Mouse (Mus musculus): ENCODE data around the gene Sox13. TPM values are rescaled to one million over a fixed set of nuclear protein-coding genes. Genes with fewer than 3 reads are reported as not detected.

Gene Sox13
- polyA plus RNA-seq, 1 experiment from 2014 or later: 12.3 TPM

GRCm38 (mm10) chr1:133364022-133364630 lies 60.1 kb downstream of the Sox13 start:
- under 1% methylated on average over 27 of the region's 27 CpGs for WGBS
- Histone ChIP-seq H3K27me3 (ENCODE audit: control insufficient read depth, insufficient read depth, low read length) (peaks cover 21% of the 10 kb centered on the region), H3K27ac (ENCODE audit: low read depth, low read length) (no peak overlapping the region), H3K9ac (ENCODE audit: low read length) (peak overlapping the region; percentile 63), H3K9me3 (ENCODE audit: control insufficient read depth, low read length) (no peaks in the 10 kb centered on the region), H3K4me1 (replicated peaks; ENCODE audit: control insufficient read depth, insufficient read depth, low read length) (peaks cover 14% of the 10 kb centered on the region), H3K36me3 (ENCODE audit: control insufficient read depth, insufficient read depth, low read length) (no peaks in the 10 kb centered on the region), H3K4me2 (ENCODE audit: low read depth, low read length, severe bottlenecking) (peak overlapping the region; percentile 97), H3K4me3 (ENCODE audit: low read depth, low read length) (peak overlapping the region; percentile 62)
- no peak for ATAC-seq (replicated peaks; ENCODE audit: low FRiP score)
- DNase-seq (ENCODE audit: low spot score): no peak

DNA sequence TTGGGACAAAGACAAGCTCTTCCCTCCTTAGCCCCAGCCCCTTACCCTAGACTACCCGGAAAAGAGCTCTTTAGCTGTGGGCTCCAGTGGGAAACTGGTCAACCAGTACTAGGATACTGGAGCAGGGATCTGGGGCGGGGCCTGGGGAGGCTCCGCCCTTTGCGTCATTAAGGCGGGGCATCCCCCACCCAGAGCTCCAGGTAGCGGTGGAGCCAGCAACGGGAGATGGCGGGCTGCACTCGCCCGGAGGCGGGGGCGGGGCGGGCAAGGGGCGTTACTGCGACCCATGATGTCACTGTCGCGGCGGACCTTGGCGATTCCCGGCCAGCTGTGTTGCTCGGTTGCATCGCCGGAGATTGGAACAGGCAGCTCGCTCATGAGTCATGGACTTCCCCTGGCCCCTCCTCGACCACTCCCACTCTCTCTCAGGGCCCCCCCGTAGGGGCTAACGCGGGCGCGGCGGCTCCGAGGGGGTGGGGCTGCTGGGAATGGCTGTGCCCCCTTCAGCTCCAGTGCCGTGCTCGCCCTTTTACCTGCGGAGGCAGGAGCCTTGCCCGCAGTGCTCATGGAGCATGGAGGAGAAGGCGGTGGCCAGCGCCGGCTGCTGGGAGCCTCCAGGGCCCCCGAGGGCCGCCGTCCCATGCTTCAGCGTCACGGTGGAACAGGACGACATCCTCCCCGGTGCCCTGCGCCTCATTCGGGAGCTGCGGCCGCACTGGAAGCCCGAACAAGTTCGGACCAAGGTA lies 60.7 kb downstream of the Sox13 start, which contains the start of gene Etnk2:
Etnk2 (plus strand) TSS at position 297 of the 746 bp plus-strand sequence.
- no peaks in the 10 kb centered on the region for H3K9me3 ChIP-seq (ENCODE audit: control insufficient read depth, low read length)
- no peaks in the 10 kb centered on the region for H3K36me3 ChIP-seq (ENCODE audit: control insufficient read depth, insufficient read depth, low read length)
- peak within 1 kb of the TSS; percentile 63 for H3K9ac ChIP-seq (ENCODE audit: low read length)
- peak; percentile 90 for DNase-seq (ENCODE audit: low spot score)
- peak within 1 kb of the TSS; percentile 97 for H3K4me2 ChIP-seq (ENCODE audit: low read depth, low read length, severe bottlenecking)
- H3K27ac ChIP-seq (ENCODE audit: low read depth, low read length): no peak within 1 kb of the TSS
- H3K27me3 ChIP-seq (ENCODE audit: control insufficient read depth, insufficient read depth, low read length): peaks cover 21% of the 10 kb centered on the region
- H3K4me1 ChIP-seq (replicated peaks; ENCODE audit: control insufficient read depth, insufficient read depth, low read length): peaks cover 14% of the 10 kb centered on the region
- under 1% methylated on average over 51 of the region's 52 CpGs for WGBS
- ATAC-seq (replicated peaks; ENCODE audit: low FRiP score): peak; percentile 74
- peak within 1 kb of the TSS; percentile 62 for H3K4me3 ChIP-seq (ENCODE audit: low read depth, low read length)

DNA sequence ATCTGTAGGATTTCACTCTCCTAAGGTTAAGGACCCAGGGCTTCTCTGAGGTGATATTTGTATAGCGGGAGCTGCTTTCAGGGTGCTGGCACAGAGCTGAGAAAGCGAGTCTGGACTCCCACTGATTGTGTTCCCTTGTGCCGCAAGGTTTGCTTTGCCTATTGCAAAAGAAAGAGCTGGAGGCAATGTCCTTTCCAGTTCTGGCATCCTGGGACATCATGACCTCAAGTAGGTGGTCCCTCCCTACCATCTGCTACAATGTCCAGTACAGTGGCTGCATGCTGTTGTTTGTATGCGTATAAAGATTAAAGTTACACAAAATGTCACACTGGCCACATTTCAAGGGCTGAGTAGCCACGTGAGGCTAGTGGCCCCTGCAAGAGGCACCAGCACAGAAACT lies 62.1 kb downstream of the Sox13 start:
- peaks cover 7% of the 10 kb centered on the region for H3K4me1 ChIP-seq (replicated peaks; ENCODE audit: control insufficient read depth, insufficient read depth, low read length)
- no peak overlapping the region for H3K4me2 ChIP-seq (ENCODE audit: low read depth, low read length, severe bottlenecking)
- H3K36me3 ChIP-seq (ENCODE audit: control insufficient read depth, insufficient read depth, low read length): no peaks in the 10 kb centered on the region
- no peaks in the 10 kb centered on the region for H3K9me3 ChIP-seq (ENCODE audit: control insufficient read depth, low read length)
- H3K4me3 ChIP-seq (ENCODE audit: low read depth, low read length): no peak overlapping the region
- DNase-seq (ENCODE audit: low spot score) (no peak), ATAC-seq (replicated peaks; ENCODE audit: low FRiP score) (no peak)
- peaks cover 21% of the 10 kb centered on the region for H3K27me3 ChIP-seq (ENCODE audit: control insufficient read depth, insufficient read depth, low read length)
- 89% methylated on average over 5 of the region's 5 CpGs for WGBS
- H3K9ac ChIP-seq (ENCODE audit: low read length): no peak overlapping the region
- no peak overlapping the region for H3K27ac ChIP-seq (ENCODE audit: low read depth, low read length)

DNA sequence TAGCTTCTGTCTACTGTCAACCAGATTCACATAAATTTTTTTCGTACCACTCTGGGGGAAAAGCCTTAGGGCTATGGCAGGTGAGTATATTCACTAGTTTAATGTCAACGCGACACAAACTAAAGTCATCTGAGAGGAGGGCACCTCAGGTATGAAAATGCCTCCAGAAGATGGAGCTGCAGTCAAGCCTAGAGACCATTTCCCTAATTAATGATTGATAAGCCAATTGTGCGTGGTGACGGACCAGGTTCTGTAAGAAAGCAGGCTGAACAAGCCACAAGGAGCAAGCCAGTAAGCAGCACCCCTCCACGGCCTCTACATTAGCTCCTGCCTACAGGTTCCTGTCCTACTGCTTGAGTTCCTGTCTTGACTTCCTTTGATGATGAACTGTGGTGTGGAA lies 63.2 kb downstream of the Sox13 start:
- H3K4me3 ChIP-seq (ENCODE audit: low read depth, low read length): no peak overlapping the region
- H3K9me3 ChIP-seq (ENCODE audit: control insufficient read depth, low read length): no peaks in the 10 kb centered on the region
- no peak overlapping the region for H3K9ac ChIP-seq (ENCODE audit: low read length)
- no peak overlapping the region for H3K4me2 ChIP-seq (ENCODE audit: low read depth, low read length, severe bottlenecking)
- H3K4me1 ChIP-seq (replicated peaks; ENCODE audit: control insufficient read depth, insufficient read depth, low read length): peaks cover 7% of the 10 kb centered on the region
- no peak overlapping the region for H3K27ac ChIP-seq (ENCODE audit: low read depth, low read length)
- DNase-seq (ENCODE audit: low spot score): no peak
- no peak for ATAC-seq (replicated peaks; ENCODE audit: low FRiP score)
- H3K27me3 ChIP-seq (ENCODE audit: control insufficient read depth, insufficient read depth, low read length): peaks cover 21% of the 10 kb centered on the region
- WGBS: 93% methylated on average over 6 of the region's 6 CpGs
- H3K36me3 ChIP-seq (ENCODE audit: control insufficient read depth, insufficient read depth, low read length): no peaks in the 10 kb centered on the region

DNA sequence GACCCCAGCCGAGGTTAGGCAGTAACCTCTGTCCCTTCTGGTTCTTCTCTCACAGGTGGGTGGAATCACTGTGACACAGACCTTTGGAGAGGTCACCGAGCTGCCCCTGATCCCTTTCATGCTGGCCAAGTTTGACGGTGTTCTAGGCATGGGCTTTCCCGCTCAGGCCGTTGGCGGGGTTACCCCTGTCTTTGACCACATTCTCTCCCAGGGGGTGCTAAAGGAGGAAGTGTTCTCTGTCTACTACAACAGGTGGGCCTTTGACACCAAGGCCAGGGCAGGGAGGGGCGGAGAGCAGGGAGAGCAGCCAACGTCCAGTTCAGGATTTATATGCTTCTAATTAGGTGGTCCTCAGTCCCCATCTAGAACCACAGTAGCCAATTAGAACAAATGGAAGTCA lies 67.8 kb downstream of the Sox13 start:
- ATAC-seq (replicated peaks; ENCODE audit: low FRiP score) (no peak), DNase-seq (ENCODE audit: low spot score) (peak; percentile 43)
- no peak overlapping the region for H3K4me3 ChIP-seq (ENCODE audit: low read depth, low read length)
- H3K36me3 ChIP-seq (ENCODE audit: control insufficient read depth, insufficient read depth, low read length): no peaks in the 10 kb centered on the region
- no peak overlapping the region for H3K9ac ChIP-seq (ENCODE audit: low read length)
- H3K4me2 ChIP-seq (ENCODE audit: low read depth, low read length, severe bottlenecking): no peak overlapping the region
- no peaks in the 10 kb centered on the region for H3K27me3 ChIP-seq (ENCODE audit: control insufficient read depth, insufficient read depth, low read length)
- 69% methylated on average over 8 of the region's 8 CpGs for WGBS
- H3K9me3 ChIP-seq (ENCODE audit: control insufficient read depth, low read length): no peaks in the 10 kb centered on the region
- no peaks in the 10 kb centered on the region for H3K4me1 ChIP-seq (replicated peaks; ENCODE audit: control insufficient read depth, insufficient read depth, low read length)
- H3K27ac ChIP-seq (ENCODE audit: low read depth, low read length): no peak overlapping the region

GRCm38 (mm10) chr1:133355912-133356311 lies 68.3 kb downstream of the Sox13 start:
- Histone ChIP-seq H3K27ac (ENCODE audit: low read depth, low read length) (no peak overlapping the region), H3K4me3 (ENCODE audit: low read depth, low read length) (no peak overlapping the region), H3K9ac (ENCODE audit: low read length) (no peak overlapping the region), H3K4me2 (ENCODE audit: low read depth, low read length, severe bottlenecking) (no peak overlapping the region), H3K27me3 (ENCODE audit: control insufficient read depth, insufficient read depth, low read length) (no peaks in the 10 kb centered on the region), H3K9me3 (ENCODE audit: control insufficient read depth, low read length) (no peaks in the 10 kb centered on the region), H3K36me3 (ENCODE audit: control insufficient read depth, insufficient read depth, low read length) (no peaks in the 10 kb centered on the region), H3K4me1 (replicated peaks; ENCODE audit: control insufficient read depth, insufficient read depth, low read length) (no peaks in the 10 kb centered on the region)
- no peak for ATAC-seq (replicated peaks; ENCODE audit: low FRiP score)
- WGBS: 59% methylated on average over 15 of the region's 15 CpGs
- DNase-seq (ENCODE audit: low spot score): peak; percentile 51

GRCm38 (mm10) chr1:133355469-133355868 lies 68.7 kb downstream of the Sox13 start:
- no peak overlapping the region for H3K9ac ChIP-seq (ENCODE audit: low read length)
- no peak overlapping the region for H3K4me3 ChIP-seq (ENCODE audit: low read depth, low read length)
- no peaks in the 10 kb centered on the region for H3K4me1 ChIP-seq (replicated peaks; ENCODE audit: control insufficient read depth, insufficient read depth, low read length)
- peak; percentile 33 for DNase-seq (ENCODE audit: low spot score)
- H3K4me2 ChIP-seq (ENCODE audit: low read depth, low read length, severe bottlenecking): no peak overlapping the region
- WGBS: 56% methylated on average over 5 of the region's 5 CpGs
- H3K27me3 ChIP-seq (ENCODE audit: control insufficient read depth, insufficient read depth, low read length): no peaks in the 10 kb centered on the region
- H3K36me3 ChIP-seq (ENCODE audit: control insufficient read depth, insufficient read depth, low read length): no peaks in the 10 kb centered on the region
- no peak overlapping the region for H3K27ac ChIP-seq (ENCODE audit: low read depth, low read length)
- H3K9me3 ChIP-seq (ENCODE audit: control insufficient read depth, low read length): no peaks in the 10 kb centered on the region
- ATAC-seq (replicated peaks; ENCODE audit: low FRiP score): no peak

DNA sequence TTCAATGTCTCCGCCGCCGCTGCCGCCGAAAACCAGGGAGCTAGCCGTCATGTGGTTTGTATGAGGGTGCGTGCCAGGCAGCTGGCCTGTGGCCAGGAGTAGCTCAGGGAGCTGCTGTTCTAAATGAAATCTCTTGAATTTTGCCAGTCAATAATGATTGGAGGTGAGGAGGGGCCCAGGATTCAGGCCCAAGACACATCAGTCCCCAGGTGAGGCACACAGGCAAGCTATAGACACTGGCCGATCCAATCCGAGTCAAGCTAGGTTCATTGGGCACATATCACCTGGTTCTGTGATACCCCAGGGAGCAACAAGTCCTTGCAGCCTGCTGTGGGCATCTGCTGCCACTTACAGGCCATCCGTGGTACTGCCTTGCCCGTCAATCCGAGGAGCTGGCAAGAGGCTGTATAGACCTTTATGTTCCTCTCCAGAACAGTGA lies 70.8 kb downstream of the Sox13 start:
- Histone ChIP-seq H3K4me2 (ENCODE audit: low read depth, low read length, severe bottlenecking) (no peak overlapping the region), H3K4me3 (ENCODE audit: low read depth, low read length) (no peak overlapping the region), H3K9ac (ENCODE audit: low read length) (no peak overlapping the region), H3K9me3 (ENCODE audit: control insufficient read depth, low read length) (no peaks in the 10 kb centered on the region), H3K27me3 (ENCODE audit: control insufficient read depth, insufficient read depth, low read length) (no peaks in the 10 kb centered on the region), H3K36me3 (ENCODE audit: control insufficient read depth, insufficient read depth, low read length) (no peaks in the 10 kb centered on the region), H3K27ac (ENCODE audit: low read depth, low read length) (no peak overlapping the region), H3K4me1 (replicated peaks; ENCODE audit: control insufficient read depth, insufficient read depth, low read length) (no peaks in the 10 kb centered on the region)
- DNase-seq (ENCODE audit: low spot score) (peak; percentile 84), ATAC-seq (replicated peaks; ENCODE audit: low FRiP score) (peak; percentile 51; the same call in 1 of the 2 replicates)
- WGBS: 54% methylated on average over 12 of the region's 12 CpGs
